Mouse (Mus musculus) v-Abl transformed pro-B cells (cell line): ENCODE results near the gene Trim80.

ENCODE experiments used
- in situ Hi-C, 2 experiments: fragments of 400-800 bp; cut with MboI; formaldehyde crosslinking; loops; one replicate each; pipeline ENCODE4 v1.15.1; 2025; ENCODE audit not compliant: unreplicated experiment in 2 of 2

Gene Trim80

GRCm38 (mm10) chr11:115439906-115440595 lies at the start of gene Trim80:
Gene Trim80 (plus strand): TSS chr11:115440545.
- in situ Hi-C loops: no loop called here

DNA sequence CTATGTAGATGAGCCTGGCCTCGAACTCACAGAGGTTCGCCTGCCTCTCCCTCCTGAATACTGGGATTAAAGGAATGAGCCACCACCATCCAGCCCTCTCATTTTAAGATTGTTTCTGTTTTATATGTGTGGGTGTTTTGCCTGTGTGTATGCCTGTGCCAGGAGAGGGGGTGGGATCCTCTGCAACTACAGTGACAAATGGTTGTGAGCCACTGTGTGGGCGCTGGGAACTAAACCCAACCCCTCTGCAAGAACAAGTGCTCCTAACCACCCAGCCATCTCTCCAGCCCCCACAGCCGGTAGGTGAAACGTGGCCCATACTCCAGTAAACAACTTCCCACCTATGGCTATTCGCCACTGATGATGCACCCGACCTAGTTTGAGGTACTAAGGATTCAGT lies 49.0 kb upstream of the Trim80 start:
- in situ Hi-C loops: no loop called here

- in situ Hi-C loops: no loop called here
These were observed 46.5 kb upstream of the Trim80 start for GRCm38 (mm10) chr11:115393721-115394325.

DNA sequence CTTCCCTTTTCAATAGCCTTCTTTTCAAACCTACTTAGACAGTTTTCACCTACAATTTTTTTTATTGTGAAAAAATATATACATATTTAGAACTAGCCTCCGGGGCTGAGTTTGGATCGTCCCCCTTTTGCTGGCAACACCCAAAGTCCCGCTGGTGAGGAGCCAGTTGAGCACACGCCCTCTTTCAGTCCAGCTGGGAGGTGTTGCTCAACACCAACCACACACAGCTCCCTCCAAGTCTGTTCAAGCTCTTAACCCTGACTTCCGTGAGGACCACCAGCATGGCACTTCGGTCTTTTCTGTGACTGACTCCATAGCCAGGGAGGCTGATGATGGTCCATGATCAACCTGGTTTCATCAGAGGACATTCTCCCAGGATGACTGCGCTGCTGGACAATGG lies 42.3 kb upstream of the Trim80 start:
- in situ Hi-C loops: no loop called here

DNA sequence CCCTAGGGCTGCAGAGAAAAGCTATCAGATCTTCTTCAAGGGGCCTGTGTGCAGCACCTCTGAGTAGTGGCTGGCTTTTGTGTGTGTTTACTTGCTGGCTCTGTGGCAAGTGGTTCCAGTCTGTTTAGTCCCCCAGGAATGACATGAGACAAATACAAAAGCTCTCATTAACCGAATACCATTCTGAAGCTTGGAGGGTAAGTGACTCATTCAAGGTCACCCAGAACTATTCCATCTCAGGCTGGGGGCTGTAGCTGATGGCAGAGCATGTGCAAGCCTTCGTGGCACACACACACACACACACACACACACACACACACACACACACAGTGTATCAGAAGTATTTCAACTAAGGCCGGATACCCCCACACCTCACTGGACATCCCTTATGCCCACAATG lies 40.2 kb upstream of the Trim80 start:
- in situ Hi-C loops: loop anchor here (5.0 kb wide), 1 partner anchor 33 kb away; the partner anchor contains the start of gene Hid1 (in 2 of the 2)

- in situ Hi-C loops: loop anchor here (5.0 kb wide), 1 partner anchor 34 kb away; the partner anchor contains the start of gene Hid1 (in 2 of the 2)
These were observed 39.5 kb upstream of the Trim80 start for GRCm38 (mm10) chr11:115400630-115401391.

- in situ Hi-C loops: loop anchor here (5.0 kb wide), 1 partner anchor 36 kb away; the partner anchor contains the start of gene Hid1 (in 2 of the 2)
These were observed 36.8 kb upstream of the Trim80 start, which contains the start of gene Mrpl58 for GRCm38 (mm10) chr11:115403338-115404124. Gene Mrpl58 (plus strand): TSS chr11:115403752.

DNA sequence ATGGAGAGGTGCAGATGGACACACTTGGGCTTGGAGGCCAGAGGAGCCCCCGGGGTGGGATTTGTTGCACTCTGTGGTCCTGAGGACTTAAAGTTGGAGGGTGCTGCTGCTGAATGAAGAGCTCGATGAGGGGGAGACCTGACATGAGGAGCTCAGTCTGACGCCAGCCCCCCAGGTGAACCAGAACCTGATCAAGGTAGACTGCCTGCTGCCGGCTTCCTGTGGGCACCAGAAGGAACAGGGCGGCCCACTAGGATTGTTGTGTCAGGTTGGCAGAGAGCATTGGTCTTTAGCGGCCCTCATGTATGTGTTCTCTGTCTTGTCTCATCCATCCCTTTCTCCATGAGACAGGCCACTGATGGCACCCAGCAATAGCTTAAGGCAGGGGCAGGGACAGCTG lies 34.6 kb upstream of the Trim80 start:
- in situ Hi-C loops: no loop called here

- in situ Hi-C loops: no loop called here
These were observed 33.4 kb upstream of the Trim80 start for GRCm38 (mm10) chr11:115406858-115407401.

- in situ Hi-C loops: no loop called here
These were observed 32.0 kb upstream of the Trim80 start for GRCm38 (mm10) chr11:115408266-115408920.

- in situ Hi-C loops: no loop called here
These were observed 30.8 kb upstream of the Trim80 start for GRCm38 (mm10) chr11:115409556-115409955.

DNA sequence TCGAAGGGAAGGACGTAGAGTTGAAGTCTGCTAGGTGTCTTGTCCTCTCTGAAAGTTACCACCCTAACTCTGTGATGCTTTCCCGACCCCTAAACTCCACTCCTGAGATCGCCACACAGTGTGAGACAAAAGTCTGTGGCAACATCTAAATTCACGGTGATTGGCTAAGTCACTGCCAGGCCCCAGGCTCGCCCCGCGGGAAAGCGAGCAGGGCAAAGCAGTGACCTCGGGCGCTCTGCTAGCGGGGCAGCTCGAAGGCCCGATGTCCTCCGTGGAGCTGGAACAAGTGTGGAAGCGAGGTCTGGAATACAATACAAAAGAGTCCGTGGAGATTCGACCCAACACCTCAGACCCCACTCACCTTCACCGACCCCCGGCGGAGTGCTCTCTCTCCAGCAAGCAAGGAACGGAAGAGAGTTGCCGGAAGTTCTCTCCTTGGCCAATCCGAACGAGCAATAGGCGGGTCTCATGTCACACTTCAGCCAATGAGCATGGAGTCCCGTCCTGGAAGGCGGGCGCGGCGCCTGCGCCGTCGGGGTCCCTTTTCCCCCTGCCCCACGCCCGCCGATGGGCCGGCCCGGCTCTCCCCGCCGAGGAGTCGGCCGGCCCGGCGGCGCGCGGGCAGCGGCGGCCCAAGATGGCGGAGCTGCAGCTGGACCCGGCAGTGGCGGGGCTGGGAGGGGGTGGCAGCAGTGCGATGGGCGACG lies 20.7 kb upstream of the Trim80 start, which contains the start of the genes Atp5h and Kctd2:
Atp5h (minus strand) TSS at position 432 of the 707 bp plus-strand sequence.
Kctd2 (plus strand) TSS at position 598 of the 707 bp plus-strand sequence.
- in situ Hi-C loops: loop anchor here in 1 of 2 experiments (10.0 kb wide), 1 partner anchor 295 kb away; no protein-coding TSS in a partner anchor

GRCm38 (mm10) chr11:115420336-115421190 lies 19.8 kb upstream of the Trim80 start:
- in situ Hi-C loops: no loop called here

GRCm38 (mm10) chr11:115421328-115421727 lies 19.0 kb upstream of the Trim80 start:
- in situ Hi-C loops: no loop called here

DNA sequence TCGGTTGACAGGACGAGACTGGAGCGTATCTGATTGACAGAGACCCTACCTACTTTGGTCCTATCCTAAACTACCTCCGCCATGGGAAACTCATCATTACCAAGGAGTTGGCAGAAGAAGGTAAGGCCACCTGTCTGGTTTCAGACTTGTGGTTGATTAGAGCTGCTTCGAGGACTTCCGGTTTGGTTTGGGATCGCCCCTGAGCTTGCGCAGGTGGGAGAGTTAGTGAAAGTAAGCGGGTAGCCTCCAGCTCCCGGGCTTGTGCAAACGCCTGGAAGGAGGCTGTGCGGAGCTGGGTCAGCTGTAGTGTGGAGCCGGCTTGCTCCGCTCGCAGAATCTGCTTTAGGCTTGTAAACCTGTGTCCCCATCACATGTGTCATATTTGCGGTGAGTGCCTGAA lies 18.4 kb upstream of the Trim80 start:
- in situ Hi-C loops: no loop called here

DNA sequence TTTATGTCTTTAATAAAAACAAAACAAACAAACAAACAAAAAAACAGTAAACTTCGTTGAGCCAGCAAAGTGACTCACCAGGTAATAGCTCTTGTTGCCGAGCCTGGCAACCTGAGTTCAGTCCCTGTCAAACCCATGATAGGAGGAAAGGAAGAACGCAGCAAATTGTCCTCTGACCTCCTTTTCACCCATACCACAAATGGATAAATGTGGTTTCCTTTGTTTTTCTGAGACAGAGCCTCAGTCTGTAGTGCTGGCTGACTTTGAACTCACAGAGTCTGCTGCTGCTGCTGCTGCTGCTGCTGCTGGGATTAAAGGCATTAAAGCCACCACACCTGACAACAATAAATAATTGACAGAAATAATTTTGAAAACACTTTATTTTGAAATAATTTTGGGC lies 17.3 kb upstream of the Trim80 start:
- in situ Hi-C loops: no loop called here

GRCm38 (mm10) chr11:115424666-115425065 lies 15.7 kb upstream of the Trim80 start:
- in situ Hi-C loops: loop anchor here in 1 of 2 experiments (5.0 kb wide), 1 partner anchor 48 kb away; no protein-coding TSS in a partner anchor

- in situ Hi-C loops: loop anchor here in 1 of 2 experiments (5.0 kb wide), 1 partner anchor 47 kb away; no protein-coding TSS in a partner anchor
These were observed 14.7 kb upstream of the Trim80 start for GRCm38 (mm10) chr11:115425671-115426070.
